Mouse (Mus musculus): ENCODE results near the gene Cct7.

The Cct7 gene

DNA sequence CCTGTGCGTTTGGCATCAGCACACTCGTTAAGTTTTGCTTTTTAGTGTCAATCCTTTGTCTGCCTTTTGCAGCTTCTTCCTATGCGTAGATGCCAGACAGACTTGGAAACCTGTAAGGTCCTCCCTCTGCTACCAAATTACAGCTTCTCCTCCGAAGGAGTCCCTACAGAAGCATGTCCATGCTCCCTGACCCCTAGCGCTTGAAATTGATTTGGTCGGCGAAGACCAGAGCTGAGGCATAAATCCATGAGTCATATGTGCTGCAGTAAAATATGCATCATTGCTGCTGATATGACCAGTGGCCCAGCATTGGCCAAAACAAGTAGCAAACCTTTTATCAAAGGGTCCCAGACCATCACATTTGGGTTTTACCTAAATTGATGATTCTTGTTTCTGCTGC is 1.5 kb downstream of the Cct7 start:
- DNase-seq: no peak

DNA sequence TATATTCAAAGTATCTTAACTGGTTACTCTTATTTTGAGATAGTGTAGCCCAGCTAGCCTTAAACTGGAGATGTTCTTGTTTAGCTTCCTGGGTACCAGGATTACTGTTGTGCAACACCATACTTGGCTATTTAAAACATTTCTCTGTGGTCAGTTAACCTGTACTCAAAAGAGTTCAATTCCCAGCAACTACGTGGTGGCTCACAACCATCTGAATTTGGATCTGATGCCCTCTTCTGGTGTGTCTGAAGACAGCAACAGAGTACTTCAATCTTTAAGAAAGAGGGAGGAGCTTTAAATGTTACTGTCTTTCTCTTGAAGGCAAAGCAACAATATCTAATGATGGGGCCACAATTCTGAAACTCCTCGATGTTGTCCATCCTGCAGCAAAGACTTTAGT is 8.3 kb downstream of the Cct7 start:
- DNase-seq: no peak

DNA sequence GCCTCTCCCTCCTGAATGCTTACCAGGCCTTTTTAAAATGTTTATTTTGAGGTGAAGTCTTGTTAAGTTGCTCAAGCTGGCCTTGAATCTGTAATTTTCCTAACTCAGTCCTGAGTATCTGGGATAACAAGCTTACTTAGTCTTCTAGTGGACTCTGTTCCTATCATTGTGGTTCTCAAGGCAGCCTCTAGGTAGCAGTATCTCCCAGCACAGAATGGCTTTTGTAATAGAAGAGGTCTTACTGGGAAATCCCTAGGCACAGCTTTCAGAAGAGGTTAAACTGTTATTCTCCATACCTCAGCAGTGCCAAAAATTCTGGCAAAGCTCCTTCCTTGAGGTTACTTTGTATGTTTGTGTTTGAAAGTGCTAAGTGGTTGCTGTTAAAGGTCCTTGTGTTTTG is 14.1 kb downstream of the Cct7 start:
- no peak for DNase-seq

DNA sequence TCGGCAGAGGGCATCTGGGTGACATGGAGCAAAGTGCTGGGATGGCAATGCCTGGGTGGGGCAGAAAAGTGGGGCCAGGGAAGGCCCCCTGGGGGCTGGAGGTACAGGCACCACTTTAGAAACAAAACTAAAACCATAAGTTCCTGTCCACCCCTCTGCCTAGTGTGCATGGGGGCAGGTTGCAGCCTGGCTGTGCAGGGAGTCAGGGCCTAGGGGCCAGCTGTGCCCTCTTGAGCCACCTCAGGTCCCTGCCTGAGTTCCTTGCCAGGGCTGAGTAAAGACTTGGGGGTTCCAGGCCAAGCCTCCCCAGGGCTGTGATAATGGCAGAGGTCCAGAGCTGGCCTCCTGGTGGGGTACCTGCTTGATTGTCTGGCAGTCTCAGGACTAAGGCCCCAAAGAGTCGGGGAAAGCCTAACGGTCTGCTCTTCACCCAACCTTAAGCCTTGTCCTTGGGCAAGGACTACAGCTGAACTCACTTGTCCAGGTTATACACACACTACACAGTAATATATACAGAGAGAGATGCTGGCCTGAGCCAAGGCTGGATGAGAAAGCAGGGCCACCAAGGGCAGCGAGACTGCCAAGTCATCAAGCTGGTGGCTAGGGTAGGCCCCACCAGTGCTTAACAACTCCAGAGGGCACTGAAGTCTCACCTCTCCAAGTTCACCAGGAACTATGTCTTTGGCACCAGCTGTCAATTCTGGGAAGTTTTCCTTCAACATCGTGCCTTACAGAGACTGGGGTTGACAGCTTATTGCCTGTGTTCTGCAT is 18.5 kb downstream of the Cct7 start:
- no peak for DNase-seq

DNA sequence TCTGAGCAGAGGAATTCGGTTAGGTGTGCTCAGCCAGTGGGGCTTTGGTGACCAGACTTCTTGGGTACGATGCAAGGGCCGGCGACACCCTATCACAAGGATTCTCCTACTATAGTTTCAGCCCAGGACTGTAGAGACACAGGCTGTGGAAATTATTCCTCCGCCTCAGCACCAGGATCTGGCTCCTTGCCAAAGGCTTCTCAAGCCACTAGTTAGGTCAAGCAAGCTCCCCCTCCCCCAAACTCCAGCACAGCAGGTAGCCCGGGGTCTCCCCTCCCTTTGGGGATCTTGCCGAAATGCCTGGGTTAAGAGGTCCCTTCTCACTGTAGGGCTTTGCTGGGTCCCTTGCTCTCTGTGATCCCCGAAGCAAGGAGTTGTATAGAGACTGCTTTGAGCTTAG is 20.6 kb downstream of the Cct7 start:
- no peak for DNase-seq

DNA sequence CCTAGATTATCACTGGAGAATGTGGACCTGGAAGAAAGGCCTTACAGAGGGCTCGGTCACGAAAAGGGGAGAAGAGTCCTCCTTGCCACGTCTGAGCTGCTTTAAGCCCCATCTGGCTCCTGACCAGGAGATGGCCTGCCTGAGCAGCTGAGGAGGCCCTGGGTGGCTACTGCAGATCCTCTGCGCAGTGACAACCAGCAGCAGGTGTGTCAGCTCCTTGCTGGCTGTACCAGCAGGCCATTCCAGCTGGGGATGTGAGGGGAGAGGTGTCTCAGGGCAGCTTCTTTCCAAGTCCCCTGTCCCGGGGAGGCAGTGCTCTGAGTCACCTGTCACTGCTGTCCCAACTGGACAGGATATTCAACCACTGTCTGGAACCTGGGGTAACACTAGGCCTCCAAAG is 21.2 kb downstream of the Cct7 start:
- DNase-seq: no peak

DNA sequence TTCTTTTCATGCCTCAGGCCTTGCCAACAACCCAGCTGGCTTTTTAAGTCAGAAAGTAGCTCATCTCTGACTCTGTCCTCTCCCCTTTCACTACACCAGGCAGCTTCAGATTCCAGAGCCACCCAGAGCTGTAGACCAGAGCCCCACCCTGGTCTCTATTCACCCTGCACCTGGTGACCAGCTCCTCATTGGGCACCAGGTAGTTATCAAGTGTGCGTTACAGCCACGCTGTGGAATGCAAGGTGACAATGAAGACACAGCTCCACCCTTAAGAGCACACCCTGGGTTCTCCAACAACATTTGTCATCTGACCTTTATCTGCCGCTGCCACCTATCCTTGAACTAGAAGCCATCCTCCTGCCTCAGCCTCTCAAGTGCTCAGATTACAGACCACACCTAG is 24.3 kb downstream of the Cct7 start:
- DNase-seq: no peak

DNA sequence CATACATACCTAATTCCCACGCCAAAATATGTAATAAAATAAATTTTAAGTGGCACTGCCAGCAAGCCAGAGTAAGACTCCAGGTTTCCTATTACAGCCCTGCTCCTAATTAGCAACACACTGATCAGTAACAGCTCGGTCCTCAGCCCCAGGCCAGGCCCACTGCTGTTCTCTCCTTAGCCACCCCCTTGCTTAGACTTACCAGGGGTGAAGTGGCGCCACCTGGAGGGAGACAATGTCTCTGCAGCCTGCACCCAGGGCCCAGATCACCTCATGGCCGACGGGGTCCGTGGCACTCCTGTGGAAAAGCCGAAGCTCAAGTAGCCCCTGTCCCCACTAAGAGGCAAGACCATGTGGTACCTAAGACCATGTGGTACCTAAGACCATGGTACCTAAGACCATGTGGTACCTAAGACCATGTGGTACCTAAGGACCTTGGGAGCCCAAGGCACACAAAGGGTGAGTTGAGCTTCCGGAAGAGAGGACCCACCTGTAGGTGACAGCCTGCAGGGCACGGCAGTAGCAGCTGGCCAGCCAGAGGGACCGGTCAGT is 26.1 kb downstream of the Cct7 start:
- DNase-seq: peak; percentile 14

DNA sequence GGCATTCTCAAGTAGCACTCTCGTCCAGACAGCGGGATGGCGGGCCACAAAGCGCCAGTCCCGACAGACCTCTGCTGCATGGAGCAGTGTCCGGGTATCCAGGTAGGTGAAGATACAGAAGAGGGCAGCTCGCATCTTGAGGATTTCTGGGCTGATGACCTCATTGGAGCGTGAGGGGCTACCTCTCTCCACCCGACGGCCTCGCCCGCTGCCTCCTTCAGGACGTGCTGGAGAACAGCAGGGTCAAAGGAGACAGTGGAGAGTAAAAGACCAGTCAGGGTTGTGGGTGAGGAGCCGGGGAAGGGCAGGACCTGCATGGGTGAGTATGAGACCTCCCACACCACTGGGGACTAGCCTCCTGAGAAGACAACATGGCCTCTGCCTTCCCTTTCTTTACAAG is 27.1 kb downstream of the Cct7 start:
- no peak for DNase-seq

DNA sequence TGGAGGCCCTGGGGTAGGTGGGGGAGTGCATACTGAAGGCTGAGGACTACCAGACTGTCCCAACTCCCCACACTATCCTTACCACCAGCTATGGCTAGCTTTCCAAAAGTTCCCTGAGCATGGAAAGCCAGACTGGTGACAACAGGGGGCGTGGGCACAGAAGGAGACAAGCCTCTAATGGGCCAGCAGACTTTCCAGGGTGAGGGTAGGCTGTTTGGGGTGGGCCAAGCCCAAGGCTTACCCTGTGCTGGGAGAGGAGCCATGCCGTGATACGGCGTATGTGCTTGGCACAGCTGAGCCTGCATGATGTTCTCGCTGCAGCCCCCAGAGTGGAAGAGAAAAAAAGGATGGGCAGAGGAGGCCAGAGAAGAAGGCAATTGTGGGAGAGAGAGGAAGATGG is 28.7 kb downstream of the Cct7 start:
- no peak for DNase-seq

DNA sequence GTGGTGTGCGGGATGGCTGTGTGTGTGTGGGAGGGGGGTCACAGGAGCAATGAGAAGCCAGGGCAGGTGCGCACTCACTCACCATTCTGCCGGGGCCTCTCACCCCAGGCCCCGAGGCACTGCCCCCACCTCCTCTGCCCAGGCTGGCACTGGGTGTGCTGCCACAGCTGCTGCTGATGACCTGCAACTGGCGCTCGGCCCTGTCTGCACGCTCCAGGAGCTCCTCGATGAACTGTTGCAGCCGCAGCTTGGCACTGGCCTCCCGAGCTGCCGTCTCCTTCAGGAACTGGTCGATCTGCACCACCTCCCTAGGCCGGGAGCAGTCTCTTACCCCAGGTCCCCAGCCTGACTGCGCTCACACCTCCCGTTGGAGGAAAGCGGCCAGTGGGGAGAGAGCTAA is 29.4 kb downstream of the Cct7 start:
- no peak for DNase-seq

DNA sequence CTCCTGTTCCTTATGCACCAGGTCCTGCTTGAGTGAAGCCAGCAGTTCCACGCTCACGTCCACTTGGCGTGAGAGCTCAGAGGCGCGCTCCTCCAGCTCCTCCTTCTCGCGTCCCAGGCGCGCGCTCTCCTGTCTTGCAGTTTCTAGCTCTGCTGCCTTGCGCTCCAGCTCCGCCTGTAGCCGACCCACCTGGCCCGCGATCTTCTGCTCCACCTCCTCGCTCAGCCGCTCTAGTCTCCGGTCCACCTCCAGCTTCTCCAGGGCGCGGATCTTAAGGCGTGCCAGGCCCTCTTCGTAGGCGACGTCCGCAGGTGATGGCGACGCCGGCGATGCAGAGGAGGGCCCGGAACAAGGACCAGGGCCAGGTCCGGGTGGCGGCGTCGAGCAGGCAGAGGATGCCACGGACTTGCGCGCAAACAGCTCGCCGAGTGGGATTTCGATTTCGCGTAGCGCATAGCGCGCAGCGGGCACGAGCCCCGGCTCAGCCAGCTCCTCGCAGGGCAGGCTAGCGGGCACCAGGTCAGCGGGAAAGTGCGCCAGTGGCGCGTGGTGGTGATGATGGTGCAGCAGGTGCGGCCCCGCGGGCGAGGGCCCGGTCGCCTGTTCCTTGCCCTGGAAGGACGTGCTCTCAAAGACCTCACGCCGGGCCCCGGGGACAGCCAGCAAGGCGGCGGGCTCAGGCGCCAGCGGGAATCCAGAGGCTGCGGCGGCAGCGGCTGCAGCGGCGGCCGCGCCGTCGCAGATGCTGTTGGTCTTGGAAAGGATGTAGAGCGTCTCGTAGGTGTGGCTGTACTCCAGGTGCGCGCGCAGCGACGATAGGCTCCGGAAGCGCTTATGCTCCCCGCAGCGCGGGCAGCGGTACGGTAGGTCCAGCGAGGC is 32.8 kb downstream of the Cct7 start:
- DNase-seq: peak; percentile 8

DNA sequence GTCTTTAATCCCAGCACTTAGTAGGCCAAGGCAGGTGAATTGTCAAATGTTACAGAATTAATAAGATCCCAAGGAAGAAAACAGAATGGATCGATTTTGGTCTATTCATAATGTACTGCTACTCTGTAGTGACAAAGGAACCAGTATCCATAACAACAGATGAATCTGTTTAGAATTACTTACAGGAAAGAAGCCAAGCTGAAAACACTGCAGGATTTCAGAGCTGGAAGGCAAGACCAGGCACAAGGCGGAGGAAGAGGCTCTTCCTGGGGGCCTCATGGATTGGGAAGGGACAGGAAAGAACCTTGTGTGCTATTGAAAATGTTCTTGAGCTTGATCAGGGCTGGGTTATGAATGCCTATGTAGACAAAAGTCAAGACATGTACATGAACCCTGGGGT is 34.4 kb downstream of the Cct7 start:
- no peak for DNase-seq

DNA sequence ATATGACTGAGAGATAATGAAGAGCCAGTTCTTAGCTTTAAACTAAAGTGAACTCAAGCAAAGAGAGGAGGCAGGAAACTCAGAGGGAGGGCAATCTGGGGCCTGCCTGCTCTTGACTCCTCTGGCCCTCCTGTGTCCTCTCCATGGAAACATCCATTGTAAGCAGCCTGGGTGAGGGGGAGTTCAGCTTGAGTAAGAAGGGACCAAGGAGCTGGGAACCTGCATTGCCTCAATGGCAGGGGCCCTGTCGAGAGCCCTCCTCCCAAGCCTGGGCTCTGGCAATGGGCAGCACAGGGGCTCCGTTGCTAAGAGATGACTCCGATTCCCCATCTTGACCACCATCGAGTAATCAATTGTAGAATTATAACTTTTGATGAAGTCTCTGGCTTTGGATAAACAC is 37.2 kb downstream of the Cct7 start:
- DNase-seq: no peak

DNA sequence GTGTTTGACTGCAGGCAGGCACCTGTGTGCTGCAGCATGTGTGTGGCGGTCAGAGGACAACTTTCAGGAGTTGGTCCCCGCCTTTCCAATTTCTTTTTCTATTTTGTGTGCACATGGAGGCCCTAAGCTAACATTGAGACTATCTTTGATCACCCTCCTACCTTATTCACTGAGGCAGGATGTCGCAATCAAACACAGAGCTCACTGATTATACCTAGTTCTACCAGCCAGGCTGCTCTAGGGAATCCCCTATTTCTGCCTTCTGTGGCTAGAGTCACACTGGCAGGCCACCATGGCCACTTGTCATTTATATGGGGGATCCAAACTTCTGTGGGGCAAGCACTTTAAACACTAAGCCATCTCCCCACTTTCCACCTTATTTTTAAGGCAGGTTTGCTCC is 38.4 kb downstream of the Cct7 start:
- DNase-seq: no peak

DNA sequence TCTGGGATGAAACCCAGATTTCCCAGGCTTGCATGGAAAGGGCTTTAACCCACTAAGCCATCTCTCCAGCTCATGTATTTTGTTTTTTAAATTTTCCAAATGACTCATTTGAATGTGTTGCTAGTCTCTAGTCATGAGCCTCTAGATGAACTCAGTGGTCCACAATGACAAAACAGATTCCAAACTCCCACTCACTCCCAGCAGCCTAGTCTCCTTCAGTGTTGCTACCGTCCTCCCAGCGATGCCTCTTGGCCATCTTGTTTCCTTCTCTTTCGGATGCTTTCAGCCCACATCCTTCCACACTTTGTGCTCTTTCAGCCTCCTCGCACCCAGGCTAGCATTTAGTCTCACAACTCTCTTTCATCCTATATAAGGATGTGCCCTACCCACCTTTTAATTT is 38.9 kb downstream of the Cct7 start:
- DNase-seq: no peak

DNA sequence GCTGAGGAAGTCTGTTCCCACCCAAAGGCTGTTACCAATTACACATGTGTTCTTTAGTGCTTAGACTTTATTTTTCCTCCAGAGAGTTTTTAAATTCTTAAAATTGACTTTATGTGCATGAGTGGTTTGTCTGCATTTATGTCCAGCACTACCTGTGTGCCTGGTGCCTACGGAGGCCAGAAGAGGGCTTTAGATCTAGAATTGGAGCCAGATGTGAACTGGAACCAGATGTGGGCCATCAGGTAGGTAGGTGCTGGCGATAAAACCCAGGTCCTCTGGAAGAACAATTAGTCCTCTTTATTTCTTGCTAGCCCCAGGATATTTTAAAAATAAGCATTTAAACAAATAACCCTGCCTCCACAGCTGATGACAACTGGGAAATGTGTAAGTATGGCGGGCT is 40.3 kb downstream of the Cct7 start:
- no peak for DNase-seq

DNA sequence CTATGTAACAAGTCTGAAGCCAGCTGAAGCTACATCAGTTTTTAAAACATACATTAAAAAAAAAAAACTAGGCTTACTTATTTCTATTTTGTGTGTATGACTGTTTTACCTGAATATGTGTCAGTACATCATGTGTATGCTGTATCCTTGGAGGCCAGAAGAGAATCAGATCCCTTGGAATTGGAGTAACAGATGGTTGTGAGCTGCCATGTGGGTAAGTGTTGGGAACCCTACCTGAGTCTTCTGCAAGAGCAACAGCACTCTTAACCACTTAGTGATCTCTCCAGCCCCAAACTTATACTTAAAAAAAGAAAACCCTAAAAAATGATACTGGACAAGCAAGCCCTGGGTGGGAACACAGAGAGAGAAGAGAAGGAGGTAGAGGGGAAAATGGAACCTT is 45.7 kb downstream of the Cct7 start:
- DNase-seq: no peak

DNA sequence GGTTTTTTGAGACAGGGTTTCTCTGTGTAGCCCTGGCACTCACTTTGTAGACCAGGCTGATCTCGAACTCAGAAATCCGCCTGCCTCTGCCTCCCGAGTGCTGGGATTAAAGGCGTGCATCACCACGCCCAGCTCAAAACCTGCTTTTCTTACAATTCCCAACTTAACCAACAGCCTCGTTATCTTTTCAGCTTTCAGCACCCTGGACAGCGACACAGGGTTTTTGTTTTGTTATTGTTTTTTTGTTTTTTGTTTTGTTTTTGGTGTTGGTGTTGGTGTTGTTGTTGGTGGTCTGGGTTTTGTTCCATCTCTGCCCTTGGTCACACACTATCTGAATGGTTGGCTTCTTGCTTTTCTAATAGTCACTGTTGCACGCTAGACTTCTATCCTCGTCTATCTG is 46.8 kb downstream of the Cct7 start:
- peak; percentile 5 for DNase-seq

DNA sequence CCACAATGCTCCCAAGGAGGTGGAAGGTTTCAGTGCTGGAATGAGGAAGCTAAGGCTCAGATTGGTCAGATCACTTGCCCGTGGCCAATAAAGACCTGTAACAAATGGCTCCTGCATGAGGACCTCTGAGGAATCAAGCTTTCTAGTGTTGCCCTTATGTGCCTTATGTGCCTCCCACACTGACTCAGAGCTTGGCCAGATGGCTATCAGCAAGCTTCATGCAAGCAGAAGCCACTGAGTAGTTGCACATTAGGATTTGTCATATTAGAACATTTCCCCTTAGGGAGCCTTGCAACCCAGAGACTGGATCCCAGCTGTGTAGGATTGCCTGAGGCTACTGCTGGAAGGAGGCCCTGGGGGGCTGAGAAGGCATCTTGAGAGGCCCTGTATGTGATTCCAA is 49.1 kb downstream of the Cct7 start:
- no peak for DNase-seq

DNA sequence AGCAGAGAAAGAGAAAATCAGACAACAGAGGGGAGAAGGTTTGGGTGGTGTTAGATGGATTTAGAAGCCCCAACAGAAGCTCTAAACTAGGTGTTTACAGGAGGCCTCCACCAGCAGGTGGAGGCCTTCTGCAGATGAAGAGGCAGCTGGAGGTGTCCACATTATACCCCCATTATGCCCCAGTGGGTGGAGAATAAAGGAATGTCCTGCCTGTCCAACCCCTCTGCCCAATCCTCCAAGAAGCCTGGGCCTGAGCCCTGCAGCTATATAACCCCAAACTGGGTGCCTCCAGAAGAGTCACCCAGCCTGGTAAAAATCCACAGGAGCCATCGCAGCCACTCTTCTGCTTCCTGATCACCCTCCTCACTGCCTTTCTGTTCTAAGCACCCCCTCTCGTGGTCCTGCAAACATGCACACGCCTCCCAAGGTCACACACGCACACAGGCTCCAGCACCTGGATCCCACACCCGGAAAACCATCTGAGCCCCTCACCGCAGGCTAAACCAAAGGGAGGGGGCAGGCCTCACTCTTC is 50.3 kb downstream of the Cct7 start:
- no peak for DNase-seq

DNA sequence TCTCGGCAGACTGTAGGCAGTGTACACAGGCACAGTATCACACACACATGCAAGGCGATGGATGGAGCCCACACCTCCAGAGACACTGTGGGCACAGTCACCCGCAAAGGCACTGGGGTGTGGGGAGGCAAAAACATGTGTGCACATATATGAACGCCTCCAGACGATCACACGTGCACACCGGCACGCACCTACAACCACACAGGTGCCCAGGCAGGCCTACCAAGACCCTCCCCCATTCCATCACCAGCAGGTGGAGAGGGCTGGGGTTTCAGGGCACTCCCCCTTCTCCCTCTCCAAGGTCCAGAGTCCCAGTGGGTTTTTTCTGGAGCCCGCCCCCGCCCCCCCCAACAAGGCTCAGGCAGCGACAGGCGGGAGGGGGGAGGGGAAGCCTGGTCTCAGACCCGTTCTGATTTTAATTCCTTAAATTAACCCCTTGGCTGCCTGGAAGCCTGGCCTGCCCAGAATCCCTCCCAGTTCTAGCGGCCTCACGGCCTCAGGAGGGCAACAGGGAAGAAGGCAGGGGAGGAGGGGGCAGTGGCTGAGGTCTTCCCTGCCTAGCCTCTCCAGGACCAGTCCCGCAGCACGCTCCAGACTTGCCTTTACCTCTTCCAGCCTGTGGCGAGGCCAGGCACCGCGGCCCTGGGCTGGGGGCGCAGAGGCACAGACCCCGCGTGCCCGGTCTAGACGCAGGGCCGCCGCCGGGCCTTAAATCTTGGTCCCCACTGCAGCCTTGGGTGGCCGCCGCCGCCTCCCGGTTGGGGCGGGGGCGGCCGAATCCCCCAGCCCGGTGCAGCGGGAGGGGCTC is 51.0 kb downstream of the Cct7 start:
- no peak for DNase-seq

DNA sequence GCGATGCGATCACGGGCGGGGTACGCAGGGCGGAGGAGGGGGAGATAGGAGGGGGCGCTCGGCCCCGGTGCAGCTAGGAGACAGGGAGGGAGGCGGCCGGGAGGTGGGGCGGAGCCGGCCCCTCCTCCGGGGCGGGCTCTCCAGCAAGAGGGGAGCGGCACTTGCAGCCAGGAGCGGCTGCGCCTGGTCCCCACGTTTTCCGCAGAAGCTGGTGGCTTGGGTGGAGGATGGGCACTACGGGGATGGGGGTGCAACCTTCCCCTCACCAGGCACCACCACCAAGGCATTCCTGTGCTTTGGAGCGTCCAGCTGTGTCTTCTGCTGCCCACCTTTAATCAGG is 51.6 kb downstream of the Cct7 start, which contains the start of gene Fbxo41:
Gene Fbxo41 (minus strand): TSS at position 84 of the 340 bp plus-strand sequence.
- DNase-seq: peak; percentile 7

All from lung, postnatal 36 days (tissue).